Mouse (Mus musculus) thymus, adult 2 months (tissue): ENCODE results near the gene Dync1i1. TPM values are rescaled to one million over a fixed set of nuclear protein-coding genes. Genes with fewer than 3 reads are reported as not detected.
"Not testable (repeated sequence)": the region's sequence is repeated elsewhere in the genome, so short reads cannot be mapped to it uniquely, and the experiment has no call there.

Source experiments
- DNase-seq: peaks from one replicate; pipeline ENCODE4 v3.0.0; 2021
- H3K27ac ChIP-seq: fragments of 200-500 bp; 2 replicates; pipeline ENCODE4 v1.5.1; 2012; ENCODE audit warnings: low read length, control low read depth; ENCODE audit not compliant: control insufficient read depth, insufficient read depth
- H3K27me3 ChIP-seq: fragments of 200-500 bp; 2 replicates; pipeline ENCODE4 v1.6.1; 2012; ENCODE audit warnings: mild to moderate bottlenecking, low read length, moderate library complexity, mixed read lengths; ENCODE audit not compliant: control insufficient read depth, insufficient read depth
- H3K36me3 ChIP-seq: fragments of 200-500 bp; 2 replicates; pipeline ENCODE4 v1.6.1; 2012; ENCODE audit warnings: mild to moderate bottlenecking, low read length, moderate library complexity; ENCODE audit not compliant: control insufficient read depth, insufficient read depth
- H3K4me1 ChIP-seq: fragments of 200-500 bp; replicated peaks from 2 replicates; pipeline ENCODE4 v1.6.1; 2012; ENCODE audit warnings: low read length; ENCODE audit not compliant: control insufficient read depth, insufficient read depth
- H3K4me3 ChIP-seq: fragments of 200-500 bp; 2 replicates; pipeline ENCODE4 v1.5.1; 2012; ENCODE audit warnings: mild to moderate bottlenecking, low read length, control low read depth, moderate library complexity; ENCODE audit not compliant: control insufficient read depth, insufficient read depth
- CTCF ChIP-seq: fragments of 200-500 bp; IDR thresholded peaks from 2 replicates; pipeline ENCODE4 v1.5.1; 2012; ENCODE audit warnings: mild to moderate bottlenecking, control low read depth, low read length, moderate library complexity, borderline replicate concordance; ENCODE audit not compliant: control insufficient read depth, poor library complexity, insufficient read depth; ENCODE audit errors: extremely low read depth
- POLR2A ChIP-seq: fragments of 200-500 bp; IDR thresholded peaks from 2 replicates; pipeline ENCODE4 v1.6.1; 2012; ENCODE audit warnings: mild to moderate bottlenecking, low read length, control low read depth, moderate library complexity; ENCODE audit not compliant: control insufficient read depth, poor library complexity, insufficient read depth; ENCODE audit errors: extremely low read depth
- WGBS: fragments of 180-500 bp; shearing (Covaris S2); methylation state at CpG from one replicate; pipeline ENCODE4 v1.1.7; 2018; 5-methylcytosine and 5-hydroxymethylcytosine counted together
- polyA plus RNA-seq: library from polyadenylated mRNA; depleted of rRNA; stranded (reverse); fragments of >200 nt; gene quantifications from 2 replicates; pipeline ENCODE4 v1.2.3, GENCODE M21; 2012; rRNA removed

Dync1i1 gene
- polyA plus RNA-seq, result 7.7 and 10.1 TPM in 2 replicates

DNA sequence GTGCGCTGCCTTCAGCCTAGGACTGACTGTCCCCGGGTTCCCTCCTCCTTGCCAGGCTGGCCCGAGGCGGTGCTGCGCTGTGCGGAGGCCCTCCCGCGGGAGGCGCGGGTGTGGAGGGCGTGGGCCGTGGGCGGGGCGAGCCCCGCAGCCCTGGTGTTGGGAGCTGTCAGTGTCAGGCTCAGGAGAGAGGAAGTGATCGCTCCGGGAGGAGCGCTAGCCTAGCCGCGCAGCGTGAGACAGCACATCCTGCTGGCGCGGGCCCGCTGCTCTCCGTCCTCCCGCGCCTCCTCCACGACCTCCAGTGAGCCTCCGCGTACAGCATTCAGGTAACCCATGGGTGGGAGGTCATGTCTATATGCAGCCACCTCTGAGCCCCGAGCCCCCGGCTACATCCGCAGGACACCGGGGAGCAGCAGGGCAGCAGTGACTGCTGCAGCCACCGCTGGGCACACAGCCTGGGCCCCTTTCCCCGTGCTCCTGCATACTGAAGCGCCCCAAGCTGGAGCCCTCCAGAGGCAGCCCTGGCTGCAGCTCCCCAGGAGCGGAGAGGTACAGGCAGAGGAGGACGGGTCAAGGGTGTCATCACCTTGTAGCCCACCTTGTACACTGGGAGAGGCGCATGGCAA is at the start of gene Dync1i1:
Gene Dync1i1, plus strand, starts transcription at position 29 of the 626 bp plus-strand sequence.
- no peaks in the 10 kb centered on the region for H3K4me1 ChIP-seq
- DNase-seq, result peak; percentile 2

GRCm38 (mm10) chr6:5679738-5680137 is 45.7 kb upstream of the Dync1i1 start:
- TF ChIP-seq CTCF (no peak), POLR2A (no peak)
- Histone ChIP-seq H3K4me3 (no peak overlapping the region), H3K4me1 (no peaks in the 10 kb centered on the region), H3K27me3 (no peaks in the 10 kb centered on the region), H3K27ac (no peak overlapping the region), H3K36me3 (no peaks in the 10 kb centered on the region)
- WGBS, result 98% methylated on average over 3 of the region's 3 CpGs
- no peak for DNase-seq

More for the DNA sequence above, at the start of gene Dync1i1:
- WGBS, result 4% methylated on average over 40 of the region's 40 CpGs
- H3K27me3 ChIP-seq, result no peaks in the 10 kb centered on the region
- no peak within 1 kb of the TSS for H3K4me3 ChIP-seq
- TF ChIP-seq CTCF (no peak), POLR2A (no peak)
- H3K36me3 ChIP-seq, result no peaks in the 10 kb centered on the region
- no peak within 1 kb of the TSS for H3K27ac ChIP-seq

- 89% methylated on average over 2 of the region's 2 CpGs for WGBS
- H3K36me3 ChIP-seq, result no peaks in the 10 kb centered on the region
- H3K4me3 ChIP-seq, result no peak overlapping the region
- no peak overlapping the region for H3K27ac ChIP-seq
- no peaks in the 10 kb centered on the region for H3K27me3 ChIP-seq
- no peak for TF ChIP-seq CTCF
- no peak for TF ChIP-seq POLR2A
- H3K4me1 ChIP-seq, result no peaks in the 10 kb centered on the region
- no peak for DNase-seq
Observed at GRCm38 (mm10) chr6:5701826-5702225, 23.6 kb upstream of the Dync1i1 start.

DNA sequence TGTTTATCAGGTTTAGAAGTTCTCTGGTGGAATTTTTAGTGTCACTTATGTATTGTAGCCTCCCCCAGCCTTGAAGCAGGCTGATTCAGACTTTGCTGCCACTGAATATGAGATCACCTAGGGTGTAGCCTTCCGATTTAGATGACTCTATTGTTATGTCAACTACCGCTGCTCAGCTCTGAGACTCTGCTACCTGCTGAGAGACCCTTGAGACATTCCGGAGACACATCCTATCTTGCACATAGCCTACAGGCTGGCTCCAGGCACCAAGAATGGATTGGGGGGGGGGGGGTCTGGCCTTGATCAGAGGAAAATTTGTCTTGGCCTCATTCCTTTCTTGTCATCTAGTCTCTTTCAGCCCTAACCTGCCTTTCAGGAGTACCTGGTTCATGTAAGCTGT is 17.5 kb upstream of the Dync1i1 start:
- not testable (repeated sequence) for H3K27me3 ChIP-seq, H3K4me3 ChIP-seq, DNase-seq, H3K27ac ChIP-seq, H3K4me1 ChIP-seq, H3K36me3 ChIP-seq
- 79% methylated on average over 3 of the region's 3 CpGs for WGBS

GRCm38 (mm10) chr6:5710063-5710605 is 15.3 kb upstream of the Dync1i1 start:
- H3K27me3 ChIP-seq, result no peaks in the 10 kb centered on the region
- no peak overlapping the region for H3K27ac ChIP-seq
- H3K36me3 ChIP-seq, result no peaks in the 10 kb centered on the region
- WGBS, result 72% methylated on average over 3 of the region's 3 CpGs
- TF ChIP-seq CTCF, result no peak
- no peak for TF ChIP-seq POLR2A
- H3K4me3 ChIP-seq, result no peak overlapping the region
- no peaks in the 10 kb centered on the region for H3K4me1 ChIP-seq
- no peak for DNase-seq

DNA sequence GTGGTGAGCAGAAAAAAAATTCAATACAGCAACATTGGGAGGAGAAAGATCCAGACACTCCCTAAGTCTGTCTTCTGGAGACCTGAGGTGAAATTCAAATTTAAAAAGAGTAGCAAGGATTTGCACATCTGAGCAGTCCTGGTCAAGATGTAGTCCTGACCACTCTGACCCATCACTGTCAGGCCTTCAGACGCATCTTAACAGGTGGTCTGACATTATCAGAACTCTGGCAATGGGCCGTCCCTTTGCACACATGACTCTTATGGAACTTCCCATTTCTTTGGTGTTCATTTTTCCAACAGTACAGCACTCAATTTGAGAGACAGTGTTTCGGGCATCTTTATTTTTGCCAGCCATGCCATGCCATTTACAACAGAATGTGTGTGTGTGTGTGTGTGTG is 12.8 kb upstream of the Dync1i1 start:
- 87% methylated on average over 3 of the region's 3 CpGs for WGBS
- H3K4me3 ChIP-seq, result no peak overlapping the region

DNA sequence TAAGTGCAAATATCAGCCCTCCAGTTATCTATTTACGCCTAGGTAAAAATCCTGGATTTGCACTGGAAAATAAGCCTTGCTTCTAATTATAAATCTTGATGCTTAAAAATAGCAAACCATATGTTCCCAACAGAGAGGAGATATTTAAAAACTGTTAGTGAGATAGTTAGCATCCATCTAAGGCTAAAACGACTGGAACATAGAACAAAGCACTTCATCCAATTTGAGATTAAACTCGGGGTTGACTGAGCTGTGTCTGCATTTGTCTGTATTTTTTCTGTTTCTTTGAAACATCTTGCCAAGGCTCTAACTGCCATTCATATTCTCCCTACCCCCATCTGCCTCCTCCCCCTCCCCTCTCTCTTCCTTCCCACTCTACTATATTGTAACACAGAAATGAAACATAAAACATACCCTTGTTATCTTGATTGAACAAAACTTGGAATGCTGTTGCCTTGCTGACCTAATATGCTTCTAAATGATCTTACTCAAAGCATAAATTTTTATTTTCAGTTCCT is 10.3 kb upstream of the Dync1i1 start:
- 82% methylated on average over 3 of the region's 3 CpGs for WGBS
- H3K36me3 ChIP-seq, result no peaks in the 10 kb centered on the region
- H3K27me3 ChIP-seq, result no peaks in the 10 kb centered on the region
- H3K4me1 ChIP-seq, result no peaks in the 10 kb centered on the region
- H3K4me3 ChIP-seq, result no peak overlapping the region
- TF ChIP-seq CTCF, result no peak
- TF ChIP-seq POLR2A, result no peak
- no peak for DNase-seq
- no peak overlapping the region for H3K27ac ChIP-seq

More for the DNA sequence above, 12.8 kb upstream of the Dync1i1 start:
- no peaks in the 10 kb centered on the region for H3K4me1 ChIP-seq
- no peak for DNase-seq
- no peak overlapping the region for H3K27ac ChIP-seq
- H3K27me3 ChIP-seq, result no peaks in the 10 kb centered on the region
- no peaks in the 10 kb centered on the region for H3K36me3 ChIP-seq
- TF ChIP-seq POLR2A (no peak), CTCF (no peak)
